Mouse (Mus musculus) limb, embryonic 10.5 days (tissue): ENCODE measurements around the gene Sv2a. TPM values are rescaled to one million over a fixed set of nuclear protein-coding genes. Genes with fewer than 3 reads are reported as not detected.
A peak's percentile ranks its signal among the peaks of the same experiment; 100 is the strongest.
"Not testable (repeated sequence)": the region's sequence is repeated elsewhere in the genome, so short reads cannot be mapped to it uniquely, and the experiment has no call there.

Source experiments
- DNase-seq: peaks from one replicate; pipeline ENCODE4 v3.0.0-alpha.2; 2017; ENCODE audit warnings: low spot score
- H3K27ac ChIP-seq: fragments of 300-500 bp; sonication (generic); 2 replicates; pipeline ENCODE4 v1.5.1; 2016; ENCODE audit warnings: mild to moderate bottlenecking
- H3K27me3 ChIP-seq: fragments of 300-500 bp; sonication (generic); 2 replicates; pipeline ENCODE4 v1.6.1; 2016; ENCODE audit warnings: low read depth, mild to moderate bottlenecking; ENCODE audit not compliant: poor library complexity, severe bottlenecking
- H3K36me3 ChIP-seq: fragments of 300-500 bp; sonication (generic); 2 replicates; pipeline ENCODE4 v1.6.1; 2016; ENCODE audit warnings: mild to moderate bottlenecking, moderate library complexity
- H3K4me1 ChIP-seq: fragments of 300-500 bp; sonication (generic); 2 replicates; pipeline ENCODE4 v1.6.1; 2016
- H3K4me3 ChIP-seq: fragments of 300-500 bp; sonication (generic); 2 replicates; pipeline ENCODE4 v1.5.1; 2016; ENCODE audit warnings: mild to moderate bottlenecking, moderate library complexity
- H3K9me3 ChIP-seq: fragments of 300-500 bp; sonication (generic); replicated peaks from 2 replicates; pipeline ENCODE4 v1.6.1; 2016; ENCODE audit warnings: mild to moderate bottlenecking
- WGBS: fragments of 180-500 bp; shearing (Covaris S2); methylation state at CpG from one replicate; pipeline ENCODE4 v1.1.7; 2016; 5-methylcytosine and 5-hydroxymethylcytosine counted together
- polyA plus RNA-seq: library from polyadenylated mRNA; unstranded; fragments of >200 nt; fragmentation: Nextera tagmentation; extraction: Ambion mirVana; gene quantifications from 2 replicates; pipeline ENCODE4 v1.2.1, GENCODE M21; 2016

Sv2a gene
- polyA plus RNA-seq, 1 experiment from 2014 or later: 3.9 TPM

- 68% methylated on average over 2 of the region's 2 CpGs for WGBS
- Histone ChIP-seq H3K27me3 (no peaks in the 10 kb centered on the region), H3K27ac (no peak overlapping the region), H3K9me3 (no peaks in the 10 kb centered on the region), H3K36me3 (no peaks in the 10 kb centered on the region), H3K4me3 (no peak overlapping the region), H3K4me1 (peaks cover under 1% of the 10 kb centered on the region; the same call in 1 of the 2 replicates)
- no peak for DNase-seq
Observed at GRCm38 (mm10) chr3:96231758-96232120, 50.8 kb downstream of the Sv2a start.

GRCm38 (mm10) chr3:96234914-96235313, 54.0 kb downstream of the Sv2a start:
- Histone ChIP-seq H3K36me3 (no peaks in the 10 kb centered on the region), H3K9me3 (no peaks in the 10 kb centered on the region), H3K4me1 (peaks cover 12% of the 10 kb centered on the region), H3K27me3 (no peaks in the 10 kb centered on the region), H3K27ac (no peak overlapping the region), H3K4me3 (no peak overlapping the region)
- DNase-seq: no peak
- WGBS: 87% methylated on average over 2 of the region's 2 CpGs

DNA sequence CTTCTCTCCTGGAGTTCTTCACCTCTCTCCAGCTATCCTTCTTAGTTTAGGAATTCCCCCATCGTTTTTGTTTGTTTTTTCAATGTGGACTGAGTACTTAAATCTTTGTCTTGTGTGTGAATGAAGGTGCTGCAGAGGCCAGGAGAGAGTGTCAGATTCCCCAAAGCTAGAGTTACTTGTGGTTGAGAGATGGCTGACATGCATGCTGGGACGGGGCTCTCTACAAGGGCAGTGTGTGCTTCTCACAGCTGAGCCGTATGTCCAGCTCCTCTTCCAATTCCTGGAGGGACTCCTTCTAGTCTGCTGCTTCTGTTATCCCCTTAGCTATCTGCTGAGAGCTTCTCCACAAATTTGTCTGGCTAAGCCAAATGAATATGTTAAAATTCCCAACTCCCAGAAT, 54.9 kb downstream of the Sv2a start:
- DNase-seq: no peak
- Histone ChIP-seq H3K4me1 (peaks cover 15% of the 10 kb centered on the region), H3K36me3 (no peaks in the 10 kb centered on the region), H3K9me3 (no peaks in the 10 kb centered on the region), H3K4me3 (no peak overlapping the region; the same call in 1 of the 2 replicates), H3K27ac (no peak overlapping the region), H3K27me3 (no peaks in the 10 kb centered on the region)
- WGBS: 67% methylated on average over 3 of the region's 3 CpGs

GRCm38 (mm10) chr3:96236834-96237334, 55.9 kb downstream of the Sv2a start:
- Histone ChIP-seq H3K27me3 (no peaks in the 10 kb centered on the region), H3K4me1 (peaks cover 19% of the 10 kb centered on the region), H3K27ac (peak overlapping the region; percentile 90), H3K36me3 (no peaks in the 10 kb centered on the region), H3K9me3 (no peaks in the 10 kb centered on the region), H3K4me3 (peak overlapping the region; percentile 57)
- DNase-seq: peak; percentile 40
- 87% methylated on average over 4 of the region's 4 CpGs for WGBS

DNA sequence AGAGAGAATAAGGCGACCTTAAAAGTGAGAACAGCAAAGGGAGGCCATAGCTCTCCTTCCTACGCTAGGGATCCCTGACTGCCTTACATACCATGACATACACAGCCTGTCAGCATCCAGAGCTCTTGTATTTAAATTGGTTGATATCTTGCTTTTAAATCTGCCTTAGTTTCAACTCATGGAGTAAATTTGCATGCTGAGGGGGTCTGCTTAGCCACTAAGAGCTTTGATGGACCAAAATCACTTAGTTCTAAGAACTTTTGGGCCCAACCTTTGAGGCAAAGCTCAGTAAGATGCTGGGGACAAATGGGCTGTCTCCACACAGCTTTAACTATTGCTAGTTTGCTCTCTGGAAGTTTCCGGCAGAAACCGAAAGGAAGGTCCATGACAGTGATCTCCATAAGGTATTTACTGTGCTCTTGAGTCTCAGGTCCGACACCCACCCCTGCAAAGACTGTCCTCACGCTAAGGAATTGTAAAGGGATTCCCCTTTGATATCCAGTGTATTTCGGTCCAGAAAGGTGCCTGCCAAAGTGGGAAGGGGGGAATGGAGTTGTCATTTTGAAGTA, 56.5 kb downstream of the Sv2a start:
- Histone ChIP-seq H3K27me3 (no peaks in the 10 kb centered on the region), H3K27ac (peak overlapping the region; percentile 90), H3K36me3 (no peaks in the 10 kb centered on the region), H3K4me3 (peak overlapping the region; percentile 57), H3K9me3 (no peaks in the 10 kb centered on the region), H3K4me1 (peaks cover 22% of the 10 kb centered on the region)
- WGBS: 31% methylated on average over 7 of the region's 7 CpGs
- peak; percentile 49 for DNase-seq

GRCm38 (mm10) chr3:96237904-96238511, 57.1 kb downstream of the Sv2a start:
- peak; percentile 43 for DNase-seq
- under 1% methylated on average over 12 of the region's 12 CpGs for WGBS
- Histone ChIP-seq H3K4me3 (peak overlapping the region; percentile 57), H3K27me3 (no peaks in the 10 kb centered on the region), H3K9me3 (no peaks in the 10 kb centered on the region), H3K36me3 (no peaks in the 10 kb centered on the region), H3K4me1 (peaks cover 28% of the 10 kb centered on the region), H3K27ac (peak overlapping the region; percentile 90)

- WGBS: under 1% methylated on average over 12 of the region's 68 CpGs
- H3K4me1 ChIP-seq: peaks cover 39% of the 10 kb centered on the region
- H3K4me3 ChIP-seq: peak within 1 kb of the TSS; percentile 57
- DNase-seq, H3K27me3 ChIP-seq, H3K36me3 ChIP-seq, H3K9me3 ChIP-seq: not testable (repeated sequence)
- peak within 1 kb of the TSS; percentile 90 for H3K27ac ChIP-seq
Observed at GRCm38 (mm10) chr3:96238954-96239793, 58.2 kb downstream of the Sv2a start, which contains the start of gene Hist2h3c2. Gene Hist2h3c2 (minus strand): TSS chr3:96239127.

DNA sequence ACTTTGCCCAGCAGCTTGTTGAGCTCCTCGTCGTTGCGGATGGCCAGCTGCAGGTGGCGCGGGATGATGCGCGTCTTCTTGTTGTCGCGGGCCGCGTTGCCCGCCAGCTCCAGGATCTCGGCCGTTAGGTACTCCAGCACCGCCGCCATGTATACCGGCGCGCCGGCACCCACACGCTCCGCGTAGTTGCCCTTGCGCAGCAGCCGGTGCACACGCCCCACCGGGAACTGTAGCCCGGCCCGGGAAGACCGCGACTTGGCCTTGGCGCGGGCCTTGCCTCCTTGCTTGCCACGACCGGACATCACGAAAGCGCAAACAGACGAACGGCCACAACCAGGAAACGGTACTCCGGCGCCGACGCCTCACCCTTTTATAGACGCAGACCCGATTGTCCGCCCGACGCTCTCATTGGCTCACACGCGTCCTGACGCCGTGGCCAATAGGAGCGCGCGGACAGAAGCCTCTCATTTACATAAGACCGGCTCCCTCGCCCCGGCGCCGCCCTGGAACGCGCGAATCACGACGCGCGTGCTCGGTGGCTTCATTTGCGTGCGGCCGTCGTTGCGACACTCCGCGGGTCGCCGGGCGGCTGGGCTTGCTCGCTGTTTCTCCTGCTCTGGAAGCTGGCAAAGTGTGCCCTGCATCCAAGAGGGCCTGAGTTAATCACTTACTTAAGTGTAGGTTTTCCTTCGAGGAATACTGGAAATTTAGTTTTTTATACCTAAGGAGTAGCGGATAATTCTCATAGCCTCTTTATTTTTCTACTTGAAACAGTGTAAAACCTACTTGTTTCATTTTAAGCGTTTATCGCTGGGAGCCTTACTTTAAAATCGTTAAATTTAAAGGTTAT, 59.2 kb downstream of the Sv2a start, which contains the start of gene Hist2h2aa2:
Gene Hist2h2aa2 (minus strand): TSS at position 328 of the 850 bp plus-strand sequence.
- 5% methylated on average over 29 of the region's 85 CpGs for WGBS

DNA sequence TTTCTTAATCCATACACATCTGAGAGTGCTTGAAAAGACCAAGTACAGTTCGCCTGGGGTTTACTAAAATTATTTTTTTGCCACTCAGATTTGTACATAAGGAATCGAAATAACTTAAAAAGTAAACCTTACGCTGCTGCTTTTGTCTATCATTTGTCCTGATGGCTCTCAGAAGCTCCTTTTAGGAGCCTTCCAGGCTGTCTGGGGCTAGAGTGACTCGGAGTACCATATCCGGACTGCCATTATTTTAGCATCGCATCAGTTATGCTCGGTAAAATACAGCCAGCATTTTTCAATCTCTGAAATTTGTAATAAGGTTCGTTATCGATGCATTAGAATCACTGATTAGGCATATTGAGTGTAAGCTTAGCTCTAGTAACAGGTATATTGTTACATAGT, 59.8 kb downstream of the Sv2a start:
- 87% methylated on average over 9 of the region's 9 CpGs for WGBS
- peaks cover 49% of the 10 kb centered on the region for H3K4me1 ChIP-seq

More for the DNA sequence above, 59.2 kb downstream of the Sv2a start, which contains the start of gene Hist2h2aa2:
- peak; percentile 75 for DNase-seq
- peak within 1 kb of the TSS; percentile 40 for H3K4me3 ChIP-seq
- peak within 1 kb of the TSS; percentile 95 for H3K27ac ChIP-seq
- H3K4me1 ChIP-seq: peaks cover 49% of the 10 kb centered on the region
- not testable (repeated sequence) for H3K27me3 ChIP-seq, H3K36me3 ChIP-seq, H3K9me3 ChIP-seq

GRCm38 (mm10) chr3:96243921-96244572, 63.1 kb downstream of the Sv2a start:
- Histone ChIP-seq H3K27me3 (peaks cover 2% of the 10 kb centered on the region; the same call in 1 of the 2 replicates), H3K4me1 (peaks cover 56% of the 10 kb centered on the region), H3K4me3 (peak overlapping the region; percentile 55), H3K27ac (peak overlapping the region; percentile 95), H3K9me3 (no peaks in the 10 kb centered on the region), H3K36me3 (no peaks in the 10 kb centered on the region)
- WGBS: 89% methylated on average over 7 of the region's 7 CpGs
- DNase-seq: no peak

More for the DNA sequence above, 59.8 kb downstream of the Sv2a start:
- no peak for DNase-seq
- Histone ChIP-seq H3K9me3 (no peaks in the 10 kb centered on the region), H3K27ac (peak overlapping the region; percentile 95), H3K27me3 (no peaks in the 10 kb centered on the region), H3K4me3 (peak overlapping the region; percentile 40), H3K36me3 (no peaks in the 10 kb centered on the region)
